Mouse (Mus musculus) spleen, adult 2 months (tissue): Measurements from ENCODE around the gene Csrp1.

ENCODE experiments used
- CTCF ChIP-seq: fragments of 200-500 bp; IDR thresholded peaks from 2 replicates; pipeline ENCODE4 v1.5.1; 2011; ENCODE audit warnings: mild to moderate bottlenecking, inconsistent platforms; ENCODE audit not compliant: insufficient read depth, insufficient read length, insufficient replicate concordance; ENCODE audit errors: extremely low read depth
- POLR2A ChIP-seq: fragments of 200-500 bp; IDR thresholded peaks from 2 replicates; pipeline ENCODE4 v1.6.1; 2011; ENCODE audit warnings: low read depth, low read length, inconsistent platforms

DNA sequence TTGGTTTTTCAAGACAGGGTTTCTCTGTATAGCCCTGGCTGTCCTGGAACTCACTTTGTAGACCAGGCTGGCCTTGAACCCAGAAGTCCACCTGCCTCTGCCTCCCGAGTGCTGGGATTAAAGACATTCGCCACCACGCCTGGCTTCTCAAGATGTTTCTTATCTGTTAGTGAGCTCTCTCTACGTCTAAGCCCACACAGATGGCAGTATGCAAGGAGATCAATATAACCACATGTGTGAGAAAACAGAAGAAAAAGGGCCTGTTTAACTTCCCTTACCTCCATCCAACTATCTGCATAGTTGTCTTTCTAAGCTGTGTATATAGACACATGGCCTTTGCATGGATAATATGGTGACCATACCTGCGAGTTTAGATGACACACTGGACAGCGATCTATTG is 5.5 kb downstream of the Csrp1 start:
- TF ChIP-seq POLR2A = no peak
- TF ChIP-seq CTCF = no peak
